In the genomic region with DNA sequence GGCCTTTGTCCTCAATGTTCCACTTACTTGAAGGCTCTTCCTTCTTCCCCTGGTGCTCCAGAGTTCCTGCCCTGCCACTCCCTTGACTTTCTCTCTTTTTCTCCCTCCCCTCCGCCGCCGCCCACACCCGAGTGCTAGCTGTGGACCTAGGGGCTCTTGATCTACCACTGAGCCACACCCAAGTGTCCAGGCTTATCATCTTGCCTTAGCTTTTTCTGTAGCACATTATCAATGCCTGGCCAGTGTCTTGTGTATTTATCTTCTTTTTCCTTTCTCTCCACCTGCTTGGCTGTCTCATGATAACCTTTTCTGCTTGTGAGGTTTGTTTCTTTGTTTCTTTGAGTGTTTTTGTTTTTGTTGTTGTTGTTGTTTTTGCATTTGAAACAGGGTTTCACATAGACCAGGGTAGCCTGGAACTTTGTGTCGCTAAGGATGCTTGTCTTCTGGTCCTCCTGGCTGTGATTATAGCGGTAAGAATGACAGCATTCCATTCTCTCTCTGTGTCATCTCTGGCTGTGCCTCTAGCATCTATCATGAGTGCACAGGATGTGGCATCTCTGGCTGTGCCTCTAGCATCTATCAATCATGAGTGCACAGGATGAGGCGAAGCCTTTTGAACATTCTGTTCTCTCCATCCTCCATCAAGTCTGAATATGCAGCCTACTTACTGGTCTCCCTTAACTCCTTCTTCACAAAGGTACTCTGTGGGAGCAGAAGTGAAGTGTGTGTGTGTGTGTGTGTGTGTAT, we compare ENCODE assay signal across 8 mouse cellular contexts. TPM values are rescaled to one million over a fixed set of nuclear protein-coding genes. Genes with fewer than 3 reads are reported as not detected.
DNase-seq lines count a peak whose midpoint lies in the region; ATAC-seq and TF ChIP-seq lines count a peak whose summit lies in the region.

Acp5 (minus strand) TSS at position 68 of the 747 bp plus-strand sequence.

- H3K4me1 ChIP-seq in lung, embryonic 14.5 days (ENCODE audit: insufficient read depth) = no peaks in the 10 kb centered on the region
- peaks cover 18% of the 10 kb centered on the region for H3K4me1 ChIP-seq in intestine, embryonic 15.5 days (replicated peaks)
- peaks cover 2% of the 10 kb centered on the region; the same call in 1 of the 2 replicates for H3K4me1 ChIP-seq in stomach, embryonic 14.5 days (ENCODE audit: control insufficient read depth, insufficient read depth, low read length)
- no peaks in the 10 kb centered on the region for H3K4me1 ChIP-seq in midbrain, embryonic 14.5 days (ENCODE audit: control insufficient read depth, insufficient read depth, low read length)

- H3K27me3 ChIP-seq in lung, embryonic 14.5 days (ENCODE audit: insufficient read depth, low read length) = peaks cover 9% of the 10 kb centered on the region; the same call in 1 of the 2 replicates
- no peaks in the 10 kb centered on the region for H3K27me3 ChIP-seq in intestine, embryonic 15.5 days (replicated peaks)
- no peaks in the 10 kb centered on the region for H3K27me3 ChIP-seq in stomach, embryonic 14.5 days (ENCODE audit: control insufficient read depth, insufficient read depth, low read length)
- H3K27me3 ChIP-seq in midbrain, embryonic 14.5 days (ENCODE audit: control insufficient read depth, insufficient read depth, low read length) = peaks cover 15% of the 10 kb centered on the region; the same call in 1 of the 2 replicates

- no peak within 1 kb of the TSS for H3K27ac ChIP-seq in lung, embryonic 14.5 days (ENCODE audit: low read depth)
- H3K27ac ChIP-seq in intestine, embryonic 15.5 days = no peak within 1 kb of the TSS
- H3K27ac ChIP-seq in stomach, embryonic 14.5 days (ENCODE audit: low read length) = no peak within 1 kb of the TSS
- H3K27ac ChIP-seq in layer of hippocampus, adult 2 months = no peak within 1 kb of the TSS
- no peak within 1 kb of the TSS for H3K27ac ChIP-seq in midbrain, embryonic 14.5 days (replicated peaks; ENCODE audit: low read depth, low read length)

- DNase-seq in lung, embryonic 14.5 days = no peak
- DNase-seq in lung, postnatal 14 days = no peak
- no peak for DNase-seq in adrenal gland, postnatal 10 days
- no peak for DNase-seq in gastrocnemius, adult 18-20 months (ENCODE audit: low spot score)
- no peak for DNase-seq in layer of hippocampus, adult 2 months (ENCODE audit: low spot score in 2 of 2)
- DNase-seq in midbrain, embryonic 14.5 days = no peak

- 67% methylated on average over 7 of the region's 7 CpGs for WGBS in lung, embryonic 14.5 days
- 68% methylated on average over 7 of the region's 7 CpGs for WGBS in intestine, embryonic 15.5 days
- 71% methylated on average over 7 of the region's 7 CpGs for WGBS in stomach, embryonic 14.5 days
- 76% methylated on average over 7 of the region's 7 CpGs for WGBS in midbrain, embryonic 14.5 days

- no peak for TF ChIP-seq CTCF in lung, embryonic 14.5 days (IDR thresholded peaks at IDR 0.05; ENCODE audit: low read depth)
- no peak for TF ChIP-seq CTCF in layer of hippocampus, adult 2 months (conservative IDR thresholded peaks at IDR 0.05)

- H3K9ac ChIP-seq in lung, embryonic 14.5 days = no peak within 1 kb of the TSS
- no peak within 1 kb of the TSS for H3K9ac ChIP-seq in intestine, embryonic 15.5 days
- no peak within 1 kb of the TSS for H3K9ac ChIP-seq in stomach, embryonic 14.5 days (replicated peaks; ENCODE audit: low read depth, low read length)
- H3K9ac ChIP-seq in midbrain, embryonic 14.5 days (replicated peaks; ENCODE audit: low read length) = no peak within 1 kb of the TSS

- H3K9me3 ChIP-seq in lung, embryonic 14.5 days (ENCODE audit: low read depth, low read length) = no peaks in the 10 kb centered on the region
- H3K9me3 ChIP-seq in intestine, embryonic 15.5 days = no peaks in the 10 kb centered on the region
- H3K9me3 ChIP-seq in stomach, embryonic 14.5 days (ENCODE audit: control insufficient read depth, low read depth, low read length) = no peaks in the 10 kb centered on the region
- no peaks in the 10 kb centered on the region for H3K9me3 ChIP-seq in midbrain, embryonic 14.5 days (ENCODE audit: control insufficient read depth, low read length)

- no peaks in the 10 kb centered on the region for H3K36me3 ChIP-seq in lung, embryonic 14.5 days (ENCODE audit: insufficient read depth)
- no peaks in the 10 kb centered on the region for H3K36me3 ChIP-seq in intestine, embryonic 15.5 days
- H3K36me3 ChIP-seq in stomach, embryonic 14.5 days (ENCODE audit: control insufficient read depth, insufficient read depth, low read length) = no peaks in the 10 kb centered on the region
- H3K36me3 ChIP-seq in midbrain, embryonic 14.5 days (ENCODE audit: control insufficient read depth, insufficient read depth, low read length) = no peaks in the 10 kb centered on the region

- H3K4me2 ChIP-seq in lung, embryonic 14.5 days = no peak within 1 kb of the TSS
- H3K4me2 ChIP-seq in intestine, embryonic 15.5 days (replicated peaks) = no peak within 1 kb of the TSS
- no peak within 1 kb of the TSS for H3K4me2 ChIP-seq in stomach, embryonic 14.5 days (replicated peaks; ENCODE audit: low read depth, low read length)
- no peak within 1 kb of the TSS for H3K4me2 ChIP-seq in midbrain, embryonic 14.5 days (ENCODE audit: low read length)

- H3K4me3 ChIP-seq in lung, embryonic 14.5 days (ENCODE audit: low read depth, low read length) = peak within 1 kb of the TSS; percentile 4; the same call in 1 of the 2 replicates
- no peak within 1 kb of the TSS for H3K4me3 ChIP-seq in intestine, embryonic 15.5 days (replicated peaks)
- no peak within 1 kb of the TSS for H3K4me3 ChIP-seq in stomach, embryonic 14.5 days (ENCODE audit: low read depth, low read length)
- H3K4me3 ChIP-seq in layer of hippocampus, adult 2 months = no peak within 1 kb of the TSS
- no peak within 1 kb of the TSS for H3K4me3 ChIP-seq in midbrain, embryonic 14.5 days (replicated peaks; ENCODE audit: low read depth, low read length)

- ATAC-seq in lung, embryonic 14.5 days (ENCODE audit: insufficient read depth) = no peak
- ATAC-seq in intestine, embryonic 15.5 days = peak; percentile 8; the same call in 1 of the 2 replicates
- ATAC-seq in stomach, embryonic 14.5 days (ENCODE audit: insufficient number of reproducible peaks, insufficient read depth, low FRiP score, low read depth) = peak; percentile 12; the same call in 1 of the 2 replicates
- ATAC-seq in midbrain, embryonic 14.5 days (ENCODE audit: low FRiP score, low TSS enrichment) = no peak

RNA-seq across cellular contexts. Expression of gene Acp5, which starts in this region (rescaled TPM):
- 3.6 and 4.2 TPM in 2 replicates for polyA plus RNA-seq in lung, embryonic 14.5 days (2014; fragmentation: Nextera tagmentation; extraction: Ambion mirVana)
- total RNA-seq in adrenal gland, postnatal 10 days (2021) = 10 to 100 TPM; 28.0 to 74.3 TPM
- polyA plus RNA-seq in intestine, embryonic 15.5 days (2015; fragmentation: Nextera tagmentation; extraction: Ambion mirVana) = 39.0 and 49.8 TPM in 2 replicates
- polyA plus RNA-seq in stomach, embryonic 14.5 days (2014; fragmentation: Nextera tagmentation; extraction: Ambion mirVana) = 10.7 and 10.8 TPM in 2 replicates
- total RNA-seq in gastrocnemius, adult 18-20 months (2021) = 1 to 10 TPM in 1 of 2 experiments, under 1 TPM in 1; 0.94 to 2.3 TPM
- total RNA-seq in layer of hippocampus, adult 2 months (2021) = under 1 TPM; 0.27 to 0.69 TPM
- 0.79 TPM in 1 of 2 replicates, not detected in the other for polyA plus RNA-seq in midbrain, embryonic 14.5 days (2014; fragmentation: Nextera tagmentation; extraction: Ambion mirVana)

Comparison
In these comparisons a context has a peak if more than half of its experiments do, and no peak if none do; other contexts are left out.
1. RNA of gene Acp5 (total RNA-seq): 28.0 to 74.3 TPM in adrenal gland, postnatal 10 days; 0.94 to 2.3 TPM in gastrocnemius, adult 18-20 months and 0.27 to 0.69 TPM in layer of hippocampus, adult 2 months; every median in the first group is over 4 times any median in the second.
2. ATAC-seq: peak in intestine, embryonic 15.5 days (single experiment) and stomach, embryonic 14.5 days (single experiment); none in lung, embryonic 14.5 days (single experiment) and midbrain, embryonic 14.5 days (single experiment).